8 mouse cellular contexts compared by ENCODE assay signal in genomic region chr17:50136060-50136459, GRCm38 (mm10). TPM values are rescaled to one million over a fixed set of nuclear protein-coding genes. Genes with fewer than 3 reads are reported as not detected.
DNase-seq lines count a peak whose midpoint lies in the region; ATAC-seq lines count a peak whose summit lies in the region.

No protein-coding gene starts in this region.

- no peak overlapping the region for H3K4me2 ChIP-seq in kidney, embryonic 15.5 days
- no peak overlapping the region for H3K4me2 ChIP-seq in limb, embryonic 12.5 days

- no peak overlapping the region for H3K27ac ChIP-seq in kidney, embryonic 15.5 days
- H3K27ac ChIP-seq in limb, embryonic 12.5 days: no peak overlapping the region
- no peak overlapping the region for H3K27ac ChIP-seq in midbrain, embryonic 10.5 days (replicated peaks)

- no peaks in the 10 kb centered on the region for H3K27me3 ChIP-seq in kidney, embryonic 15.5 days
- no peaks in the 10 kb centered on the region for H3K27me3 ChIP-seq in limb, embryonic 12.5 days
- H3K27me3 ChIP-seq in midbrain, embryonic 10.5 days (ENCODE audit: low read depth, poor library complexity, severe bottlenecking): no peaks in the 10 kb centered on the region

- H3K9me3 ChIP-seq in kidney, embryonic 15.5 days (replicated peaks): no peaks in the 10 kb centered on the region
- no peaks in the 10 kb centered on the region for H3K9me3 ChIP-seq in limb, embryonic 12.5 days
- no peaks in the 10 kb centered on the region for H3K9me3 ChIP-seq in midbrain, embryonic 10.5 days (replicated peaks)

- H3K9ac ChIP-seq in kidney, embryonic 15.5 days: no peak overlapping the region
- no peak overlapping the region for H3K9ac ChIP-seq in limb, embryonic 12.5 days (replicated peaks)

- intact Hi-C loops in left cerebral cortex, postnatal 25 days (cut with DNase I): no loop called here

- H3K4me1 ChIP-seq in kidney, embryonic 15.5 days: no peaks in the 10 kb centered on the region
- peaks cover 25% of the 10 kb centered on the region for H3K4me1 ChIP-seq in limb, embryonic 12.5 days (replicated peaks)
- peaks cover 4% of the 10 kb centered on the region for H3K4me1 ChIP-seq in midbrain, embryonic 10.5 days

- peak; percentile 62 for DNase-seq in kidney, adult 11 months
- peak; percentile 82 for DNase-seq in naive thymus-derived CD4-positive, alpha-beta T cell, adult 2 months (ENCODE audit: low read depth)
- DNase-seq in left cerebral cortex, postnatal 25 days (ENCODE audit: low spot score in 2 of 2): no peak
- DNase-seq in embryo, embryonic 9.5 days (ENCODE audit: extremely low spot score): no peak
- no peak for DNase-seq in midbrain, embryonic 10.5 days (ENCODE audit: low spot score)

- 69% methylated on average over 9 of the region's 9 CpGs for WGBS in kidney, embryonic 15.5 days
- 43% methylated on average over 9 of the region's 9 CpGs for WGBS in limb, embryonic 12.5 days
- WGBS in midbrain, embryonic 10.5 days: 93% methylated on average over 9 of the region's 9 CpGs

- no peaks in the 10 kb centered on the region for H3K36me3 ChIP-seq in kidney, embryonic 15.5 days
- no peaks in the 10 kb centered on the region; the same call in 1 of the 2 replicates for H3K36me3 ChIP-seq in limb, embryonic 12.5 days
- H3K36me3 ChIP-seq in midbrain, embryonic 10.5 days: no peaks in the 10 kb centered on the region

- H3K4me3 ChIP-seq in kidney, embryonic 15.5 days (replicated peaks): no peak overlapping the region
- H3K4me3 ChIP-seq in limb, embryonic 12.5 days (replicated peaks): no peak overlapping the region
- no peak overlapping the region for H3K4me3 ChIP-seq in midbrain, embryonic 10.5 days

- ATAC-seq in kidney, embryonic 15.5 days (replicated peaks; ENCODE audit: low FRiP score): no peak
- ATAC-seq in granulocyte monocyte progenitor cell, adult 5-6 weeks (replicated peaks; ENCODE audit: poor library complexity, severe bottlenecking): peak; percentile 65
- ATAC-seq in limb, embryonic 12.5 days (ENCODE audit: insufficient number of reproducible peaks, insufficient read depth, low FRiP score, low TSS enrichment, low read depth): peak; percentile 40; the same call in 1 of the 2 replicates

RNA-seq across cellular contexts. Expression of gene Rftn1, which starts 54.4 kb away (rescaled TPM):
- 12.7 and 14.7 TPM in 2 replicates for polyA plus RNA-seq in kidney, embryonic 15.5 days (2015; fragmentation: Nextera tagmentation; extraction: Ambion mirVana)
- 9.8 and 25.8 TPM in 2 replicates for total RNA-seq in granulocyte monocyte progenitor cell, adult 5-6 weeks (2014; fragmentation: Nextera tagmentation)
- 26.4 and 32.4 TPM in 2 replicates for total RNA-seq in granulocyte monocyte progenitor cell, adult 5-6 weeks (2017)
- polyA plus RNA-seq in limb, embryonic 12.5 days (2016; fragmentation: Nextera tagmentation; extraction: Ambion mirVana): 9.4 and 12.3 TPM in 2 replicates
- total RNA-seq in left cerebral cortex, postnatal 25 days (2021): 1 to 10 TPM; 7.3 to 9.2 TPM
- 4.2 and 4.9 TPM in 2 replicates for polyA plus RNA-seq in midbrain, embryonic 10.5 days (2016; fragmentation: Nextera tagmentation; extraction: Ambion mirVana)

Comparison
In these comparisons a context has a peak if more than half of its experiments do, and no peak if none do; other contexts are left out.
1. DNase-seq: peak in kidney, adult 11 months (single experiment) and naive thymus-derived CD4-positive, alpha-beta T cell, adult 2 months (single experiment); none in left cerebral cortex, postnatal 25 days (0 of 2), embryo, embryonic 9.5 days (single experiment) and midbrain, embryonic 10.5 days (single experiment).